Mouse (Mus musculus): ENCODE results near the gene Rcan3. TPM values are rescaled to one million over a fixed set of nuclear protein-coding genes. Genes with fewer than 3 reads are reported as not detected.

The Rcan3 gene
- polyA plus RNA-seq, 2 experiments = 2.2 to 2.8 TPM

DNA sequence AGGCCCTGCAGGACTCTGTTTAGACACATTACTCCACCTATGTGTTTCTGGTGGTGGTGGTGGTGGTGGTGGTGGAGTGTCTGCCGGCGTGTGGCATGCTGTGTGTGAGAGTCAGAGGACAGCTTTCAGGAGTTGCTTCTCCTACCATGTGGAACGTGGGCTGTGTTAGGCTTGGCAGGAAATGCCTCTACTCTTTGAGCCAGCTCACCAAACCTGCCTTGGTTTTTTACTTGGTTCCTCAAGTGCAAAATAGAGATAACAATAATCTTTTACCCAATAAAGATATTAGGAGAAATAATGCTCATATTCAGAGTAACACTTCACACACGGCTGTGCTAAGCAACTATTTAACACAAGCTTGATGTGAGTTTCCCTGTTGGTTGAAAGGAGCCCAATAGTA, 4.3 kb downstream of the Rcan3 start:
- Histone ChIP-seq H3K4me2 (ENCODE audit: low read depth) (no peak overlapping the region), H3K36me3 (replicated peaks; ENCODE audit: control insufficient read depth, insufficient read depth, low read depth) (no peaks in the 10 kb centered on the region), H3K27me3 (ENCODE audit: control insufficient read depth, insufficient read depth, low read length) (no peaks in the 10 kb centered on the region), H3K27ac (no peak overlapping the region), H3K9me3 (ENCODE audit: control insufficient read depth, low read length) (no peaks in the 10 kb centered on the region), H3K9ac (replicated peaks) (no peak overlapping the region; the same call in 1 of the 2 replicates), H3K4me3 (ENCODE audit: insufficient read depth in 1 of 2, low read depth in 2 of 2, low read length in 2 of 2) (no peak overlapping the region), H3K4me1 (replicated peaks; ENCODE audit: control insufficient read depth in 2 of 2, insufficient read depth in 2 of 2, low read length in 1 of 2) (peaks cover 2 to 7% of the 10 kb centered on the region in 2 experiments)
- WGBS (ENCODE audit: insufficient replicate concordance) = 39% methylated on average over 4 of the region's 4 CpGs
- DNase-seq (ENCODE audit: low read depth in 3 of 3, low spot score in 3 of 3) (no peak), ATAC-seq (ENCODE audit: insufficient read depth) (no peak)
- TF ChIP-seq EP300 (IDR thresholded peaks at IDR 0.05; ENCODE audit: low read depth) = no peak
- no peak for TF ChIP-seq CTCF (IDR thresholded peaks at IDR 0.05; ENCODE audit: low read depth)

DNA sequence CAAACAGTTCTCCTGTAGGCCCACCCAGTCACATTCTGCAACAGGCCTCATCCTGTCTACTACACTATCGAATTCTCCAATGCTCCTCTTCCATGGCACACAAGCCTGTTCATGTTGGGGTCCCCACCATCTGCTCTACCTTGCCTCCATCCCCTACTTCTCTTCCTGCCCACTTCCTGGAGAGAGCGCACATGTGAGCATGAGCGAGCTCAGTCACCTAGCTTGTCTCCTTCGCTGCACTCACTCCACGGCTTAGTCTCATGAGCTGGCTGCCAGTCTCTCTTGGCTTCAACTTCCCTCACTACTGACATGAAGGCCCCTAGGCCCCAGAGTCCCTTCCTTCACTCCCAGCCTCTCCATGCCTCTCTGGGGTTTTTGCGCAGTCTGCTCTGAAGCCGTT, 7.1 kb downstream of the Rcan3 start:
- H3K27me3 ChIP-seq (ENCODE audit: control insufficient read depth, insufficient read depth, low read length) = no peaks in the 10 kb centered on the region
- H3K4me3 ChIP-seq (ENCODE audit: insufficient read depth in 1 of 2, low read depth in 2 of 2, low read length in 2 of 2) = no peak overlapping the region
- ATAC-seq (ENCODE audit: insufficient read depth) = no peak
- H3K9me3 ChIP-seq (ENCODE audit: control insufficient read depth, low read length) = no peaks in the 10 kb centered on the region
- WGBS (ENCODE audit: insufficient replicate concordance) = 81% methylated on average over 7 of the region's 7 CpGs
- no peak overlapping the region for H3K9ac ChIP-seq (replicated peaks)
- H3K4me2 ChIP-seq (ENCODE audit: low read depth) = no peak overlapping the region
- no peak for TF ChIP-seq CTCF (IDR thresholded peaks at IDR 0.05; ENCODE audit: low read depth)
- no peak for TF ChIP-seq EP300 (IDR thresholded peaks at IDR 0.05; ENCODE audit: low read depth)
- no peaks in the 10 kb centered on the region for H3K36me3 ChIP-seq (replicated peaks; ENCODE audit: control insufficient read depth, insufficient read depth, low read depth)
- peaks cover 0 to 3% of the 10 kb centered on the region in 2 experiments; a peak in 1 of 4 replicates for H3K4me1 ChIP-seq (replicated peaks; ENCODE audit: control insufficient read depth in 2 of 2, insufficient read depth in 2 of 2, low read length in 1 of 2)
- no peak overlapping the region for H3K27ac ChIP-seq
- no peak for DNase-seq (ENCODE audit: low read depth in 3 of 3, low spot score in 3 of 3)

DNA sequence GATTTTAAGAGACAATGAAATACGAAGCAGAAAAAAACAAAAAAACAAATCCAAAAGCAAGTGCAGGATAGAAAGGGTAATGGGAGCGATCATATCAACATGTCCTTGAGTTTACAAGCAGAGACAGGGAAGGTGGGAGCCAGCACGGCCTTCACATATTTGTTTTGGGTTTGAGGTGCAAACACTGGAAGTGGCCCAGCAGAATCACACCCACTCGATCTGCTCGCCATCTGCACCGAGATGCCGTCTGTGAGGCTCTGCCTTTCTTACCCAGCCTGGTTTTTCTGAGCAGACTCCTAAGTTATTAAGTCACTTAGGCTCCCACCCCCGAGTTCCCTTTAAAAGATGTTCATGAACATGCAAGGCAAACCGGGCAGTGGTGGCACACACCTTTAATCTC, 8.0 kb downstream of the Rcan3 start:
- no peak for TF ChIP-seq CTCF (IDR thresholded peaks at IDR 0.05; ENCODE audit: low read depth)
- no peak for TF ChIP-seq EP300 (IDR thresholded peaks at IDR 0.05; ENCODE audit: low read depth)
- no peaks in the 10 kb centered on the region for H3K9me3 ChIP-seq (ENCODE audit: control insufficient read depth, low read length)
- DNase-seq (ENCODE audit: low read depth in 3 of 3, low spot score in 3 of 3) = no peak
- no peak overlapping the region for H3K4me3 ChIP-seq (ENCODE audit: insufficient read depth in 1 of 2, low read depth in 2 of 2, low read length in 2 of 2)
- peaks cover 0 to 3% of the 10 kb centered on the region in 2 experiments; a peak in 1 of 4 replicates for H3K4me1 ChIP-seq (replicated peaks; ENCODE audit: control insufficient read depth in 2 of 2, insufficient read depth in 2 of 2, low read length in 1 of 2)
- WGBS (ENCODE audit: insufficient replicate concordance) = 68% methylated on average over 9 of the region's 9 CpGs
- no peaks in the 10 kb centered on the region for H3K27me3 ChIP-seq (ENCODE audit: control insufficient read depth, insufficient read depth, low read length)
- H3K9ac ChIP-seq (replicated peaks) = no peak overlapping the region
- no peak overlapping the region for H3K27ac ChIP-seq
- H3K4me2 ChIP-seq (ENCODE audit: low read depth) = no peak overlapping the region
- H3K36me3 ChIP-seq (replicated peaks; ENCODE audit: control insufficient read depth, insufficient read depth, low read depth) = no peaks in the 10 kb centered on the region
- ATAC-seq (ENCODE audit: insufficient read depth) = no peak

DNA sequence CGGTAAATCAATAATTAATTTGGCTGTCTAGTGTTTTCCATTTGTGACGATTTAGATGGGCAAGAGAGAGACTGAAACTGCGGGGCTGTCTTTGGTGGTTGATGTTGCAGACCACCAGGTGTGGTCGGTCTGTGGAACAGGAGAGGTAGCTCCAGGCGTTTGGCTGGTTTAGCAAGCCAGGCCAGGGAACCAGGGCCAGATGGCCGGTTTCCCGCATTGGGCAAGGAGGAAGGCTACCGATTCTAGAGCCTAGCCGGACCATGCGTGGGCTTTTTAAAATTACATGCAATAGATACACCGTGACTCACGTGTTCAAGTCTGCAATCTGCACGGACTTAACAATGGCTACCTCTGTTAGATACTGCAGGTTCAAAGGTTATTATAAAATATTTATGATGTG, 12.7 kb downstream of the Rcan3 start:
- Histone ChIP-seq H3K36me3 (replicated peaks; ENCODE audit: control insufficient read depth, insufficient read depth, low read depth) (no peaks in the 10 kb centered on the region), H3K27ac (no peak overlapping the region), H3K4me1 (replicated peaks; ENCODE audit: control insufficient read depth in 2 of 2, insufficient read depth in 2 of 2, low read length in 1 of 2) (no peaks in the 10 kb centered on the region), H3K9me3 (ENCODE audit: control insufficient read depth, low read length) (no peaks in the 10 kb centered on the region), H3K4me3 (ENCODE audit: insufficient read depth in 1 of 2, low read depth in 2 of 2, low read length in 2 of 2) (no peak overlapping the region), H3K27me3 (ENCODE audit: control insufficient read depth, insufficient read depth, low read length) (no peaks in the 10 kb centered on the region), H3K4me2 (ENCODE audit: low read depth) (no peak overlapping the region), H3K9ac (replicated peaks) (no peak overlapping the region)
- 89% methylated on average over 13 of the region's 13 CpGs for WGBS (ENCODE audit: insufficient replicate concordance)
- TF ChIP-seq EP300 (IDR thresholded peaks at IDR 0.05; ENCODE audit: low read depth) (no peak), CTCF (IDR thresholded peaks at IDR 0.05; ENCODE audit: low read depth) (no peak)
- no peak for DNase-seq (ENCODE audit: low read depth in 3 of 3, low spot score in 3 of 3)
- no peak for ATAC-seq (ENCODE audit: insufficient read depth)

DNA sequence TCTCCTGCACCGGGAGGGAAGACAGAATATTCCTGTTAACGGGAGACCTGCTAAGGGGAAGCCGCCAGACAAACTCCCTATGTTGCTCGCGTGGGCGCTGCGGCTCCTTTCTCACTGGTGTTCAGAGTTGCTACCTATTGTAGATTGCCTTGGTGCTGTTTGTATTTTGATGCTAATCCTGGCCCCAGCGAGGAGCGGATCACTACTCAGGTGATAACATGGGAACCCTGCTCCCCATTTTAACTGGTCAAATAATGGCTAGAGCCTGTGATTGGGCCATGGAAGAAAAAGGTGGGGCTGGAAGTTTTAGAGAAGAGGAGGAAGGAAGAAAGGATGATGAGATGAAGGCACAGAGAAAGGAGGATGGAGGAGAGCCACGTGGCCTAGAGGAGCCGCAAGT, 13.2 kb downstream of the Rcan3 start:
- H3K9ac ChIP-seq (replicated peaks) = no peak overlapping the region
- H3K4me3 ChIP-seq (ENCODE audit: insufficient read depth in 1 of 2, low read depth in 2 of 2, low read length in 2 of 2) = no peak overlapping the region
- no peaks in the 10 kb centered on the region for H3K9me3 ChIP-seq (ENCODE audit: control insufficient read depth, low read length)
- no peaks in the 10 kb centered on the region for H3K36me3 ChIP-seq (replicated peaks; ENCODE audit: control insufficient read depth, insufficient read depth, low read depth)
- no peaks in the 10 kb centered on the region for H3K27me3 ChIP-seq (ENCODE audit: control insufficient read depth, insufficient read depth, low read length)
- TF ChIP-seq CTCF (IDR thresholded peaks at IDR 0.05; ENCODE audit: low read depth) = no peak
- no peak for TF ChIP-seq EP300 (IDR thresholded peaks at IDR 0.05; ENCODE audit: low read depth)
- peaks cover 0 to 3% of the 10 kb centered on the region in 2 experiments; a peak in 1 of 4 replicates for H3K4me1 ChIP-seq (replicated peaks; ENCODE audit: control insufficient read depth in 2 of 2, insufficient read depth in 2 of 2, low read length in 1 of 2)
- 79% methylated on average over 11 of the region's 11 CpGs for WGBS (ENCODE audit: insufficient replicate concordance)
- DNase-seq (ENCODE audit: low read depth in 3 of 3, low spot score in 3 of 3) (no peak), ATAC-seq (ENCODE audit: insufficient read depth) (no peak)
- no peak overlapping the region for H3K4me2 ChIP-seq (ENCODE audit: low read depth)
- H3K27ac ChIP-seq = no peak overlapping the region
